In genomic region chr12:97130276-97130675, GRCm38 (mm10) we compare ENCODE assay signal across 8 mouse cellular contexts.
A peak's percentile ranks its signal among the peaks of the same experiment; 100 is the strongest.
DNase-seq lines count a peak whose midpoint lies in the region.

No protein-coding gene starts in this region.

- intact Hi-C loops in heart, postnatal 36 days (cut with DNase I), result no loop called here

- peak; percentile 23 for DNase-seq in kidney, adult 9 months
- no peak for DNase-seq in kidney, adult 18-20 months
- peak; percentile 7 for DNase-seq in urinary bladder, postnatal 25 days (ENCODE audit: low spot score)
- no peak for DNase-seq in urinary bladder, postnatal 4 days (ENCODE audit: low spot score in 2 of 2)
- peak; percentile 32 for DNase-seq in forelimb bud, embryonic 11.5 days (ENCODE audit: low read depth, low spot score)
- peak; percentile 41 for DNase-seq in telencephalon, adult 2 months (ENCODE audit: low read depth, low spot score)
- DNase-seq in heart, adult 11 months, result no peak
- no peak for DNase-seq in heart, postnatal 36 days

Comparison
In these comparisons a context has a peak if more than half of its experiments do, and no peak if none do; other contexts are left out.
1. DNase-seq: peak in kidney, adult 9 months (single experiment), urinary bladder, postnatal 25 days (single experiment), forelimb bud, embryonic 11.5 days (single experiment) and telencephalon, adult 2 months (single experiment); none in kidney, adult 18-20 months (single experiment), urinary bladder, postnatal 4 days (0 of 2), heart, adult 11 months (single experiment) and heart, postnatal 36 days (0 of 2).